Comparison of ENCODE assay signal across 8 mouse cellular contexts in the genomic region with DNA sequence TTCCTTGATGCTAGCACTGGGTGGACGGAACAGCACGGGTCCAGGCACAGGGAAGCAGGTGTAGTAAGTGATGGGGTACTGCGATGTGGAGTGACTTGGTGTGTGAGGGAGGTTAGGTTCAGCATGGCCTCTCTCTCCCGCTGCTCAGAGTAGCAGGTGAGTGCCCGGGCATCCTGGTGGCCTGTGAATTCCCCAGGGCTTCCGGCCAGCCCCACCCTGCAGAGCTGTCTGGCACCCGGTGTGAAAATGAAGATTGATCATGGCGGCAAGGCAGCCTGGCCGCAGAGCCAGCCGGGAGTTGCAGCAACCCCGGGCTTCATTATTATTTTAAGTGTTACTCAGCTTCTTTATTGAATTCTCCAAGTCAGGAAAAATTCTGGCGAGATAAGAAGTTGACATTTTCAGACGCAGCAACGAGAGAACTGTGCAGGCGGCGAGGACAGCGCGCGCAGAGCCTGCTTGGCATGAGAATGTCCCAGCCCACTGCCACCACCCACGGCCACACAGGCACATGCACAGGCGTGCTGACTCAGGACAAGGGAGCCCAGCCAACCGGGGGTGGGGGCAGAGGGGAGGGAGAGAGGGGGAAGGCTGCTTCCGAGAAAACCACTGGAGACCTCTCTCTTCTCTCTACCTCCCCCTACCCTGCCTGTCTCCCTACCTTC.
DNase-seq lines count a peak whose midpoint lies in the region; ATAC-seq and TF ChIP-seq lines count a peak whose summit lies in the region.

No protein-coding gene starts in this region.

- 16% methylated on average over 23 of the region's 23 CpGs for WGBS in stomach, postnatal 0 days

- H3K27me3 ChIP-seq in stomach, postnatal 0 days (ENCODE audit: control insufficient read depth, insufficient read depth, low read length) = no peaks in the 10 kb centered on the region

- intact Hi-C loops in heart, postnatal 14 days (cut with DNase I) = no loop called here
- intact Hi-C loops in left cerebral cortex, postnatal 10 days (cut with DNase I) = no loop called here

- no peaks in the 10 kb centered on the region for H3K36me3 ChIP-seq in stomach, postnatal 0 days (ENCODE audit: control insufficient read depth, insufficient read depth, low read length)

- no peaks in the 10 kb centered on the region for H3K9me3 ChIP-seq in stomach, postnatal 0 days (ENCODE audit: control insufficient read depth, low read length)

- no peak for TF ChIP-seq CTCF in stomach, postnatal 0 days (IDR thresholded peaks at IDR 0.05; ENCODE audit: low read depth)

- H3K27ac ChIP-seq in stomach, postnatal 0 days (replicated peaks) = no peak overlapping the region

- no peaks in the 10 kb centered on the region for H3K4me1 ChIP-seq in stomach, postnatal 0 days (replicated peaks; ENCODE audit: control insufficient read depth, insufficient read depth)

- no peak for TF ChIP-seq EP300 in stomach, postnatal 0 days (optimal IDR thresholded peaks at IDR 0.05)

- ATAC-seq in stomach, postnatal 0 days (ENCODE audit: low FRiP score, low TSS enrichment) = no peak
- no peak for ATAC-seq in cerebellum, adult (ENCODE audit: insufficient number of reproducible peaks, low FRiP score, low TSS enrichment)

- H3K4me2 ChIP-seq in stomach, postnatal 0 days (replicated peaks; ENCODE audit: low read depth) = 0 out of 2 replicates have a peak overlapping the region, but pooled peaks have one; percentile 3

- no peak overlapping the region for H3K4me3 ChIP-seq in stomach, postnatal 0 days (ENCODE audit: low read depth, low read length)

- H3K9ac ChIP-seq in stomach, postnatal 0 days (ENCODE audit: low read length) = no peak overlapping the region

- DNase-seq in ovary, postnatal 36 days (ENCODE audit: low spot score) = peak; percentile 9
- DNase-seq in ovary, postnatal 10 days (ENCODE audit: low spot score) = no peak
- DNase-seq in heart, postnatal 14 days = peak; percentile 12 to 26
- peak; percentile 62 to 83 for DNase-seq in left cerebral cortex, postnatal 10 days (ENCODE audit: extremely low spot score in 1 of 2, low spot score in 2 of 2)
- peak; percentile 34 for DNase-seq in stomach, postnatal 0 days (ENCODE audit: low spot score)
- no peak for DNase-seq in thymus, postnatal 36 days
- no peak for DNase-seq in gastrocnemius, postnatal 25 days

Comparison
In these comparisons a context has a peak if more than half of its experiments do, and no peak if none do; other contexts are left out.
1. DNase-seq: peak in ovary, postnatal 36 days (single experiment), heart, postnatal 14 days (2 of 2), left cerebral cortex, postnatal 10 days (2 of 2) and stomach, postnatal 0 days (single experiment); none in ovary, postnatal 10 days (single experiment), thymus, postnatal 36 days (0 of 2) and gastrocnemius, postnatal 25 days (single experiment).